Mouse (Mus musculus) thymus, adult 2 months (tissue): ENCODE results near the gene Zfp142. TPM values are rescaled to one million over a fixed set of nuclear protein-coding genes. Genes with fewer than 3 reads are reported as not detected.

Experiments
- DNase-seq: peaks from one replicate; pipeline ENCODE4 v3.0.0; 2021
- H3K27ac ChIP-seq: fragments of 200-500 bp; 2 replicates; pipeline ENCODE4 v1.5.1; 2012; ENCODE audit warnings: low read length, control low read depth; ENCODE audit not compliant: control insufficient read depth, insufficient read depth
- H3K27me3 ChIP-seq: fragments of 200-500 bp; 2 replicates; pipeline ENCODE4 v1.6.1; 2012; ENCODE audit warnings: mild to moderate bottlenecking, low read length, moderate library complexity, mixed read lengths; ENCODE audit not compliant: control insufficient read depth, insufficient read depth
- H3K36me3 ChIP-seq: fragments of 200-500 bp; 2 replicates; pipeline ENCODE4 v1.6.1; 2012; ENCODE audit warnings: mild to moderate bottlenecking, low read length, moderate library complexity; ENCODE audit not compliant: control insufficient read depth, insufficient read depth
- H3K4me1 ChIP-seq: fragments of 200-500 bp; replicated peaks from 2 replicates; pipeline ENCODE4 v1.6.1; 2012; ENCODE audit warnings: low read length; ENCODE audit not compliant: control insufficient read depth, insufficient read depth
- H3K4me3 ChIP-seq: fragments of 200-500 bp; 2 replicates; pipeline ENCODE4 v1.5.1; 2012; ENCODE audit warnings: mild to moderate bottlenecking, low read length, control low read depth, moderate library complexity; ENCODE audit not compliant: control insufficient read depth, insufficient read depth
- CTCF ChIP-seq: fragments of 200-500 bp; IDR thresholded peaks from 2 replicates; pipeline ENCODE4 v1.5.1; 2012; ENCODE audit warnings: mild to moderate bottlenecking, control low read depth, low read length, moderate library complexity, borderline replicate concordance; ENCODE audit not compliant: control insufficient read depth, poor library complexity, insufficient read depth; ENCODE audit errors: extremely low read depth
- POLR2A ChIP-seq: fragments of 200-500 bp; IDR thresholded peaks from 2 replicates; pipeline ENCODE4 v1.6.1; 2012; ENCODE audit warnings: mild to moderate bottlenecking, low read length, control low read depth, moderate library complexity; ENCODE audit not compliant: control insufficient read depth, poor library complexity, insufficient read depth; ENCODE audit errors: extremely low read depth
- WGBS: fragments of 180-500 bp; shearing (Covaris S2); methylation state at CpG from one replicate; pipeline ENCODE4 v1.1.7; 2018; 5-methylcytosine and 5-hydroxymethylcytosine counted together
- polyA plus RNA-seq: library from polyadenylated mRNA; depleted of rRNA; stranded (reverse); fragments of >200 nt; gene quantifications from 2 replicates; pipeline ENCODE4 v1.2.3, GENCODE M21; 2012; rRNA removed

Zfp142 gene
- 28.4 and 30.3 TPM in 2 replicates for polyA plus RNA-seq

DNA sequence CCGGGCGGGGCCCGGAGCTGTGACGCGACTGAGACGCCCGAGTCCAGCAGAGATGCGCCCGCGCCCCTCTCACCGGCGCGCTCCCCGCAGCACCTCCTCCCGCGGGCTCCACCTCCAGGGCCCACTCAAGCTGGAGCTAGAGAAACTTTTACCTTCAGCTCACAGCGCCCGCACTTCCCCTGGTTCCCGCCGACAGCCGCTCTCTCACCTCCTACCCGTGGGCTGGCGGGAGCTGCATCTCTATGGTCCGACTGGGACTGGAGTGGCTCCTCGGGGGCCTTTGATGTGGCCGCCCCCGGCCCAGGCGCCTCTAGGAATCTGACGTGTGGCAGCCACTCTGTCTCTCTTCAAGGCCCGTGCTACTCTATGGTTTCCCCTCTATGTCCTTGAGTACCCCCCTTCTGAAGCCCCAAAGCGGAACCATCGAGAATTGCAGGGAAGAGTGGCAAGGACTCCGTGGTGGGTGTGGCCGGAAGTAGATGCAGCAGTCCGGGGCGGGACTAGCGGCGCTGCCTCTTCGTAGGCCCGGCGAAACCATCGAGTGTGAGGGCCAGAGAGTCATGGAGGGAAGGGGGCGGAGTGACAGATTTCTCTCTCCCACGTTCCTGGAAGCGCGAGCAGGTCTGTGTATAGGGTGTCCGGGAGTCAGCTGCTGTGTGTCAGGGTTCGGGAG lies at the start of gene Zfp142, which contains the start of gene Bcs1l:
TSS of gene Zfp142 (minus strand) at position 474 of the 673 bp plus-strand sequence.
TSS of gene Bcs1l (plus strand) at position 517 of the 673 bp plus-strand sequence.
- peak; percentile 100 for DNase-seq
- Histone ChIP-seq H3K4me3 (peak within 1 kb of the TSS; percentile 80), H3K27me3 (no peaks in the 10 kb centered on the region), H3K36me3 (no peaks in the 10 kb centered on the region), H3K27ac (peak within 1 kb of the TSS; percentile 19), H3K4me1 (peaks cover 6% of the 10 kb centered on the region)
- TF ChIP-seq POLR2A (peak; percentile 83), CTCF (no peak)
- under 1% methylated on average over 48 of the region's 48 CpGs for WGBS

DNA sequence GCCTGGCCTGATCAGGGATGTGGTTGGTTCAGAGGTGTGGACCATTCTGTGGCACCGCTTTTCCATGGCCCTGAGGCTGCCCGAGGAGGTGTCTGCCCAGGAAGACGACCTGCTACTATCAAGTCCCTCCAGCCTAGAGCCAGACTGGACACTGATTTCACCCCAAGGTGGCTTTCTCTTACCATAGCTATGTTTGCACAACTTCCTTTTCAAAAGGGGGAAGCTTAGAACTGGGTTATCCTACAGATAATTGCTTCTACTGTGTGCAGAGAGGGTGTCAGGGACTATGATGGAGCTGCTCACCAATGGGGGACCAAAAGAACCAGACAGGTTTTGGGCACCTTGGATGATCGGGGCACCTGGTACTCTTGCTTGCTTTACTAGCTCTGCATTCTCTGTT lies 44.7 kb upstream of the Zfp142 start:
- TF ChIP-seq CTCF (no peak), POLR2A (no peak)
- WGBS = 82% methylated on average over 4 of the region's 4 CpGs
- no peak for DNase-seq

DNA sequence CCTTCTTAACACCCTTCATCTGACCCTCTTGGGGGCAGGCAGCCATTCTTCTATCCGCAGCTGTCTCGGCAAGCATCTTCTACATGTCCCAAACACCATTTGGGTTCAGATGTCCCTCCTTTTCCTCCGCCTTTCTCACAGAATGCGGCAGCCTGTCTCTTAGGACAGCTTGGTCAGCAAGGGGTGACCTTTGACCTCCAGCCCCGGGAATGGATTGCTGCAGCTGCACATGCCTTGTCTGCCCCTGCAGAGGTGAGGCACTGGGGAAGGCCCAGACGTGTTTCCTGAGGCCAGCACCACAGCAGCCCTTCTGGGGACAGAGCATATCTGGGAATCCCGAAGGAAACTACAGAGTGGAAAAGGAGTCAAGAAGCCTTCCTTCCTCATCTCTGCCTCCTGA lies 40.0 kb upstream of the Zfp142 start:
- TF ChIP-seq CTCF (no peak), POLR2A (no peak)
- WGBS = 84% methylated on average over 7 of the region's 7 CpGs
- H3K4me3 ChIP-seq = no peak overlapping the region
- H3K27me3 ChIP-seq = no peaks in the 10 kb centered on the region
- DNase-seq = no peak
- no peak overlapping the region for H3K27ac ChIP-seq
- no peaks in the 10 kb centered on the region for H3K4me1 ChIP-seq
- no peaks in the 10 kb centered on the region for H3K36me3 ChIP-seq

More for the DNA sequence above, 44.7 kb upstream of the Zfp142 start:
- Histone ChIP-seq H3K27ac (no peak overlapping the region), H3K4me3 (no peak overlapping the region), H3K4me1 (no peaks in the 10 kb centered on the region), H3K27me3 (no peaks in the 10 kb centered on the region), H3K36me3 (no peaks in the 10 kb centered on the region)

DNA sequence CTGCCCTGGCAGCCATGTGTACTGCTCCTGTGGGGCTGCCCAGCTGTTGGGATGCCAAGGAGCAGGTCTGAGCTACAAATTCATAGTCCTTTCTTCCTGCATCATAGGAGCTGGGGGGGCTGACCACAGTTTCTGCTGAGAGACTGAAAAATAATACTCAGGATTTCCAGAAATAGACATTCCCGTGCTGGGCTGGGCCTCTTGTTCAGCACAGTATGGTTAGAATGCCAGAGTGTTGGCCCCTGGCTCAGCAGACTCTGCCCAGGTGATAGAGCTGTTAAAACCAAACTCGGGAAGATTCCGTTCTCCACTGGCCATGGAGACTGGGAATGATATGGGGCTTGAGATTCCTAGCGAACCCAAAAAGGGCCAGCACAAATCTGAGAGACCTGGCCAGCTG lies 38.0 kb upstream of the Zfp142 start:
- Histone ChIP-seq H3K27ac (no peak overlapping the region), H3K36me3 (no peaks in the 10 kb centered on the region), H3K4me1 (no peaks in the 10 kb centered on the region), H3K27me3 (no peaks in the 10 kb centered on the region), H3K4me3 (no peak overlapping the region)
- no peak for TF ChIP-seq POLR2A
- TF ChIP-seq CTCF = no peak
- 76% methylated on average over 4 of the region's 4 CpGs for WGBS
- no peak for DNase-seq

DNA sequence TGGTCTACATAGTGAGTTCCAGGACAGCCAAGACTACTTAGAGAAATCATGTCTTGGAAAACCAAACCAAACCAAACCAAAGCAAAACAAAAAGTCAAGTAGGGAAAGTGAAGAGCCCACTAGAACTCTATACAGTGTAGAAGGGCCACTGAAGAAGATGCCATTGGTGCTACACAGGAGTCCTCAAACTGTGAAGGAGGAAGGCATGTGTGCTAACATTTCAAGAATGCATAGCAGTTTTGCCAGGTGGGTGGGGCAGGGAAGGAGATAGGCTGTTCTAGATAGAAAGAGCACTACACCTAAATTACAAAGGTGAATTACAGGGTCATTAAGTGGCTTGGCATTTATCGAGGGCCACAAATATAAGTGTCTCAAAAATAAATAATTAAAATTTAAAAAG lies 36.1 kb upstream of the Zfp142 start:
- no peak for DNase-seq
- Histone ChIP-seq H3K4me1 (no peaks in the 10 kb centered on the region), H3K4me3 (no peak overlapping the region), H3K27me3 (no peaks in the 10 kb centered on the region), H3K36me3 (no peaks in the 10 kb centered on the region), H3K27ac (no peak overlapping the region)
- TF ChIP-seq CTCF (no peak), POLR2A (no peak)
- 100% methylated on average over 1 of the region's 1 CpGs for WGBS

DNA sequence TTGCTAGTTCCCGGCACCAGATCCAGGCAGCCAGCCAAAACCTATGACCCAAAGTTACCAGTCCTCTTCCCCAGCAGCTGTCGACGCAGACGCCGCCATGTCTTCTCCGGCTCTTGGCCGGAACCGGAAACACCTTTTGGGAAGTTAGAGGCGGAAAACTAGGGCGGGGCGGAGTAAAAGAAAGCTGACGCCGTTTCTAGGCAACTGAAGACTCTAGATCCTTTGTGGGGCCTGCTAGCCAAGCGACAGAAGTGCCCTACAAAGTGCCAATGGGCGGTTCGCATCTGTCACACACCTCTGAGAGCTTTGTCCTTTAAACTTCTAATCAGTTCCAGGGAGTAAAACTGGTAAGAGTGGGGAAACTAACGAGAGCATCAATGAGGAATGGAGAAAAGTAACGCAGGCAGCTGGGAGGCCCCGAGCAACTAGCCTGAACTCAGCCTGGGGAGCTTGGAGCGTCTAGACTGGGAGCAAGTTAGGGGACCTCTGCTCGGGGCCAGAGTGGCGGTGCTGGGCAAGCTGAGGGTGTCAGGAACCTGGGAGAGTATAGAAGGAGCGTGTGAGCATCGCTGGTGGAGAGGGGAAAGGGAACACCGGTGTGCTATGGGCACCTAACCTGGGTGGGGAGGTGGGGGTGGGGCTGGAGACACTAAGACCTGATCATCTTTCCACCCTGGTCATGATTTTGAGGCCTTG lies 13.4 kb upstream of the Zfp142 start, which contains the start of the genes Rnf25 and Stk36:
TSS of gene Rnf25 (minus strand) at position 131 of the 696 bp plus-strand sequence.
TSS of gene Stk36 (plus strand) at position 179 of the 696 bp plus-strand sequence.
- 17% methylated on average over 25 of the region's 25 CpGs for WGBS

More for the DNA sequence above, 13.4 kb upstream of the Zfp142 start, which contains the start of the genes Rnf25 and Stk36:
- no peak within 1 kb of the TSS for H3K27ac ChIP-seq
- peaks cover 4% of the 10 kb centered on the region; the same call in 1 of the 2 replicates for H3K4me1 ChIP-seq
- TF ChIP-seq POLR2A (peak; percentile 84), CTCF (no peak)
- H3K4me3 ChIP-seq = peak within 1 kb of the TSS; percentile 91
- DNase-seq = peak; percentile 86
- H3K36me3 ChIP-seq = peaks cover 11% of the 10 kb centered on the region
- H3K27me3 ChIP-seq = no peaks in the 10 kb centered on the region
